Mouse (Mus musculus): ENCODE results near the gene Use1. TPM values are rescaled to one million over a fixed set of nuclear protein-coding genes. Genes with fewer than 3 reads are reported as not detected.

Use1 gene
- total and polyA plus RNA-seq, 3 experiments = 69.6 to 130 (median 98.7) TPM

DNA sequence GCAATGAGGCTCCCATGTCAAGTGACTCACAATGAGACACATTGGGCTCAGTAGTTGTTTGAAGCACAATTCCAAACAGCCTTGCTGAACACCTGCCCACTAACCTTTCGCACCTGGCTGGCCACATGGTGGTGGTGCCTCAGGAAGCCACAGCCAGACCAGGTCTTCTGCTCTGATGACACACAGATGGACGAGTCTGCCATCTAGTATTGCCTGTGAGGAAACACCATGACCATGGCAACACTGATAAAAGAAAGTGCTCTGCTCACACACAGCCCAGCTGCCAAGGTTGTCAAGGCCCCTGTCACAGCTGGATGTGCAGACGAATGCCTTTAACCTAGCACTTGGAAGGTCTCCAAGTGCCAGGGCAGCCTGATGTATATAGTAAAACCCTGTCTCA lies 15.5 kb upstream of the Use1 start:
- H3K4me1 ChIP-seq (ENCODE audit: control insufficient read depth in 1 of 2, insufficient read depth in 2 of 2) = no peaks in the 10 kb centered on the region
- H3K79me2 ChIP-seq (replicated peaks; ENCODE audit: control insufficient read depth, extremely low read depth, insufficient read depth, poor library complexity, severe bottlenecking) = no peaks in the 10 kb centered on the region
- H3K9ac ChIP-seq (ENCODE audit: insufficient read depth, low read depth) = no peak overlapping the region
- H3K36me3 ChIP-seq (replicated peaks in 1 of 2; ENCODE audit: control insufficient read depth in 1 of 2, insufficient read depth in 1 of 2, low read length in 1 of 2) = peaks cover 87 to 99% of the 10 kb centered on the region in 2 experiments
- no peaks in the 10 kb centered on the region for H3K27me3 ChIP-seq (replicated peaks)
- in situ Hi-C loops (cut with MboI; ENCODE audit: low pct_ligation_motif_present, low pct_unique_long_range_greater_than_20kb, low sequenced_read_pairs) = no loop called here
- H3K4me2 ChIP-seq (ENCODE audit: insufficient read depth, low read depth, poor library complexity, severe bottlenecking) = no peak overlapping the region
- H3K4me3 ChIP-seq (replicated peaks in 1 of 3; ENCODE audit: low read depth in 2 of 3, low read length in 2 of 3, poor library complexity in 1 of 3) = no peak overlapping the region
- no peaks in the 10 kb centered on the region for H3K9me3 ChIP-seq (replicated peaks; ENCODE audit: low read length)
- TF ChIP-seq USF2 (conservative IDR thresholded peaks at IDR 0.05; ENCODE audit: low read depth, low read length) (no peak), MAFK (IDR thresholded peaks at IDR 0.05; ENCODE audit: insufficient replicate concordance, low read length) (no peak), MXI1 (IDR thresholded peaks at IDR 0.05; ENCODE audit: low read depth, low read length) (no peak), POLR2A (IDR thresholded peaks at IDR 0.05; ENCODE audit: low read depth, low read length) (no peak), MYC (IDR thresholded peaks at IDR 0.05; ENCODE audit: low read depth, low read length) (no peak), MAX (IDR thresholded peaks at IDR 0.05; ENCODE audit: low read length) (no peak), E2F4 (IDR thresholded peaks at IDR 0.05; ENCODE audit: insufficient replicate concordance, low read depth, low read length) (no peak), NELFE (IDR thresholded peaks at IDR 0.05; ENCODE audit: low read depth, low read length) (no peak), JUND (conservative IDR thresholded peaks at IDR 0.05; ENCODE audit: low read depth, low read length) (no peak), ZMIZ1 (IDR thresholded peaks at IDR 0.05; ENCODE audit: low read depth, low read length) (no peak), ZC3H11A (IDR thresholded peaks at IDR 0.05; ENCODE audit: low read depth, low read length) (no peak), PAX5 (IDR thresholded peaks at IDR 0.05; ENCODE audit: low read length) (no peak), IRF4 (IDR thresholded peaks at IDR 0.05; ENCODE audit: low read depth, low read length) (no peak), TBP (conservative IDR thresholded peaks at IDR 0.05; ENCODE audit: low read depth, low read length) (no peak), EP300 (IDR thresholded peaks at IDR 0.05; ENCODE audit: low read length) (no peak), GABPA (IDR thresholded peaks at IDR 0.05; ENCODE audit: insufficient replicate concordance, low read depth, low read length) (no peak), MEF2A (IDR thresholded peaks at IDR 0.05; ENCODE audit: borderline replicate concordance, low read depth, low read length) (no peak)
- dilution Hi-C loops (cut with MboI; ENCODE audit: extremely low pct_ligation_motif_present, extremely low pct_unique_long_range_greater_than_20kb, low sequenced_read_pairs) = no loop called here
- DNase-seq (ENCODE audit: extremely low read depth) = no peak
- H3K27ac ChIP-seq (ENCODE audit: insufficient read depth, low read depth) = no peak overlapping the region

DNA sequence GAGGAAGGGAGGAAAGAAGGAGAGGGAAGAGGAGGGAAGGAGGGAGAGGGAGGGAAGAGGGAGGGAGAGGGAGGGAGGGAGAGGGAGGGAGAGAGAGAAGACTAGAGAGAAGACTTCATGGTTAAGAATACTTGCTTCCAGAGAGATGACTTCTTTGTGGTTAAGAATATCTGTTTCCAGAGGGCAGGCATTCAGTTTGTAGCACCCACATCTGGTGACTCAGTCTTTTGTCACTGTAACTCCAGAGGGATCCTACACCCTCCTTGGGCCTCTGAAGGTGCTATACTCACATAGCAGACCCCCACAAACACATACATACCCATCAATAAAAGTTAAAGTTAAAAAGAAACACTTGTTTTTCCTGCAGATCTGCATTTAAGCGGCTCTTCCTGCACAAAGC lies 15.1 kb upstream of the Use1 start:
- in situ Hi-C loops (cut with MboI; ENCODE audit: low pct_ligation_motif_present, low pct_unique_long_range_greater_than_20kb, low sequenced_read_pairs) (no loop called here), dilution Hi-C loops (cut with MboI; ENCODE audit: extremely low pct_ligation_motif_present, extremely low pct_unique_long_range_greater_than_20kb, low sequenced_read_pairs) (no loop called here)
- Histone ChIP-seq H3K79me2 (replicated peaks; ENCODE audit: control insufficient read depth, extremely low read depth, insufficient read depth, poor library complexity, severe bottlenecking) (no peaks in the 10 kb centered on the region), H3K36me3 (replicated peaks in 1 of 2; ENCODE audit: control insufficient read depth in 1 of 2, insufficient read depth in 1 of 2, low read length in 1 of 2) (peaks cover 88 to 99% of the 10 kb centered on the region in 2 experiments), H3K9me3 (replicated peaks; ENCODE audit: low read length) (no peaks in the 10 kb centered on the region), H3K9ac (ENCODE audit: insufficient read depth, low read depth) (no peak overlapping the region), H3K4me2 (ENCODE audit: insufficient read depth, low read depth, poor library complexity, severe bottlenecking) (no peak overlapping the region), H3K27me3 (replicated peaks) (no peaks in the 10 kb centered on the region), H3K4me3 (replicated peaks in 1 of 3; ENCODE audit: low read depth in 2 of 3, low read length in 2 of 3, poor library complexity in 1 of 3) (no peak overlapping the region), H3K4me1 (ENCODE audit: control insufficient read depth in 1 of 2, insufficient read depth in 2 of 2) (no peaks in the 10 kb centered on the region), H3K27ac (ENCODE audit: insufficient read depth, low read depth) (no peak overlapping the region)
- no peak for DNase-seq (ENCODE audit: extremely low read depth)
- no peak for TF ChIP-seq UBTF (IDR thresholded peaks at IDR 0.05; ENCODE audit: low read depth, low read length)
- no peak for TF ChIP-seq ETS1 (conservative IDR thresholded peaks at IDR 0.05; ENCODE audit: low read depth, low read length)
- TF ChIP-seq E2F4 (IDR thresholded peaks at IDR 0.05; ENCODE audit: insufficient replicate concordance, low read depth, low read length) = no peak
- TF ChIP-seq ZNF384 (IDR thresholded peaks at IDR 0.05; ENCODE audit: low read depth, low read length) = no peak
- TF ChIP-seq HCFC1 (IDR thresholded peaks at IDR 0.05; ENCODE audit: low read depth, low read length) = no peak
- no peak for TF ChIP-seq GABPA (IDR thresholded peaks at IDR 0.05; ENCODE audit: insufficient replicate concordance, low read depth, low read length)
- TF ChIP-seq POLR2AphosphoS2 (IDR thresholded peaks at IDR 0.05; ENCODE audit: low read depth, low read length) = no peak
- TF ChIP-seq ZMIZ1 (IDR thresholded peaks at IDR 0.05; ENCODE audit: low read depth, low read length) = no peak
- TF ChIP-seq MAFK (IDR thresholded peaks at IDR 0.05; ENCODE audit: insufficient replicate concordance, low read length) = no peak
- TF ChIP-seq NRF1 (IDR thresholded peaks at IDR 0.05; ENCODE audit: low read depth, low read length) = no peak
- no peak for TF ChIP-seq MAX (IDR thresholded peaks at IDR 0.05; ENCODE audit: low read length)

Data from CH12.LX (cell line).